Mouse (Mus musculus) adrenal gland, adult 10 weeks (tissue): ENCODE results near the gene Ptprq. TPM values are rescaled to one million over a fixed set of nuclear protein-coding genes. Genes with fewer than 3 reads are reported as not detected.

Experiments used
- polyA plus RNA-seq: library from polyadenylated mRNA; stranded (reverse); fragments of 350-450 nt; fragmentation: Illumina TruSeq; extraction: RNeasy Lipid Tissue Mini Kit (QIAGEN cat#74804); gene quantifications from one replicate; pipeline ENCODE4 v1.2.3, GENCODE M21; 2014; ENCODE audit warnings: low read depth, low replicate concordance

The Ptprq gene
- 1.7 TPM for polyA plus RNA-seq

DNA sequence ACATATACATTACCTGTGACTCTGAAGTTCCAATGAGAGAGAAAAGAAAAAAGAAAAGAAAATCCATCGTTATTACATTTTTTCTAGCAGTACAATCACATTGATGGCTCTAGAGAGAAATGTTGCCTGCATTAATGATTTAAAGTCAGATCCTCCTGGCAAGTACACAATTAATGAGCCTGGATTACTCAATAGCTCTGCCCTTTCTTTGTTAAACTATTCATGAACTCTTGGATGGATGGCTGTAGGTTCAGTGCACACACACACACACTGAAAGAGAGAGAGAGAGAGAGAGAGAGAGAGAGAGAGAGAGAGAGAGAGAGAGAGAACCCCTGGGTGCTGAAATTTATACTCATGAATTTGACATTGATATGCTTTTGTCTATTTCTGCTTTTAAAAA is at the start of gene Ptprq:
Ptprq (minus strand) TSS at position 246 of the 400 bp plus-strand sequence.

DNA sequence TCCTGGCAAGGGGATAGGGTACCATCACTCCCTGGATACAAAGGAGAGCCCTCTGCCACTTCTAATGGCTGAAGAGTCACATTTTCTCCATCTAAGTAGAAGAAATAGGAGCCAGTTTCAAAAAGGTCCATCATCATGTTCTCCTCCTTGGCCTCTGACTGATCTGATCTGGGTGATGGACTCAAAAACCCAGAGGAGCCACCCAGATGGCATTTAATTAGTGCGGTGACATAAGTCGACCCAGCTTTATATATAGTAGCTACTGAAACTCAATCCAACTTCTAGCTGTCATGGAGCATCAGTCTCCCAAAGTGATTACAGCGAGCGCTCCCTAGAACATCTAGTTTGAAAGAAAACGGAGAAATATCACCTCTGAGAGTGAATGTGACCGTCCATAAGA is 225.3 kb downstream of the Ptprq start, which contains the start of gene Myf6:
Myf6 (minus strand) TSS at position 170 of the 400 bp plus-strand sequence.

DNA sequence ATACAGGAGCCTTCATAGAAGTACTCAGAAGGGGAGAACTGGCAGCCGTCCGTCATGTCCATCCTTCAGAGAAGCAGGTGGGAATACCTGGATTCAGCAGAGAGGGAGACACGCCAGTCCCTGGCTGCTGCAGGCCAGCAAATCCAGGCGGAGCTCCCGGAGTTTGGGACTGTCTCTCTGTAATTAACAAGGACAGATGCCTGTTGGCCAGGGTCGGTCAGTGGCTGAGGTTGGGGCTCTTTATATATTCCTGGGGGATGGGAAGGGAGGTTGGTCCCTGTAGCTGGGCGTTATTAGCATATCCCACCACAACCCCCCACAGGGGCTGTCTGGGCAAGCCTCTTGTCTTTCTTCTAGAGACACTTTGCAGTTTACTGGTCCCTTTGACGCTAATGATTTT is 234.0 kb downstream of the Ptprq start, which contains the start of gene Myf5:
Myf5 (minus strand) TSS at position 265 of the 400 bp plus-strand sequence.

Other genes starting within 250 kb of the Ptprq start
- not detected for gene Myf5, start 233.9 kb downstream of the Ptprq start, polyA plus RNA-seq
- 0.47 TPM for gene Myf6, start 225.3 kb downstream of the Ptprq start, polyA plus RNA-seq
- gene Otogl, start 192.1 kb upstream of the Ptprq start, polyA plus RNA-seq = 0.06 TPM